Mouse (Mus musculus) bone marrow, adult 2 months (tissue): Measurements from ENCODE around the gene Cds2.

ENCODE experiments used
- CTCF ChIP-seq: fragments of 200-500 bp; IDR thresholded peaks from 2 replicates; pipeline ENCODE4 v1.5.1; 2011; ENCODE audit warnings: low read length, control low read depth; ENCODE audit not compliant: control insufficient read depth, insufficient read depth
- POLR2A ChIP-seq: fragments of 200-500 bp; IDR thresholded peaks from 2 replicates; pipeline ENCODE4 v1.6.1; 2011; ENCODE audit warnings: low read depth, mild to moderate bottlenecking, control low read depth, low read length, borderline replicate concordance; ENCODE audit not compliant: control insufficient read depth

DNA sequence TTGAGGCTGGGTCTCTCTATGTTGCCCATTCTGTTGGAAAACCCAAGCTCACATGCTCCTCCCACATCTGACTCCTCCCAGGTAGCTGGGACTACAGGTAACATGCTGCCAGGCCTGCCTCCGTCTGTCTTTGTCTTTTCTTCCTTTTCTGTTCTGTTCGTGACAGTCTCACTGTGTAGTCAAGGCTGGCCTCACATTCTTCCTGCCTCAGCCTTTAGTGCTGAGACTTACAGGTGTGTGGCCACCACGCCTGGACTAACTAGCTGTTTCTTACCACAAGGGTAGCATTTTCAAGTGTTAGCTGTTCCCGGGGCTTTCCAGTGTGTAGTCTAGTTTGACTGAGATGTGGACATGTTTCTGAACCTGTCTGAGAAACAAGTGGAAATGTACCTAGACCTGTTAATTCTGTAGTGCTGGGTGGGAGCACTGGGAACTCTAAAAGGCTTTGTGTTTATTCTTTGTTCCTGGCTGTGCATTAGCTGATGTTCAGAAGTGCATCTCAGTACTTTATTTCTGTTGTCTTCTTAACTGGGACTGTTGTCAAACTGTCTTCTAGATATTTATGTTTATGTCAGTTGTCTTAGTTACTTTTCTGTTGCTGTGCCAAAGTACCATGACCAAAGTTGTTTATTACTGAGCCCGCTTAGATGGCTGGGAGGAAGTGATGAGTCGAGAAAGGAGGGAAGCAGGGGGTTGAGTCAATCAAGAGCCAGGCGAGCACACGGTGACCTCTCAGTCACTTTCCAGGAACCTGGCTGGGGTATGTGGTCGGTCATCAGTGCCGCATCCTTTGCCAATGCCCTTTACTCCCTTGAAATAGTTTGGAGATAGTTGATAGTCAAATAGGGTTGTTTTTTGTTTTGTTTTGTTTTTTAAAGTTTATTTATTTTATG is 18.9 kb downstream of the Cds2 start:
- TF ChIP-seq POLR2A: no peak
- no peak for TF ChIP-seq CTCF
